Mouse (Mus musculus) cerebellum, adult 18-20 months (tissue): ENCODE data around the gene Myoz2.
A peak's percentile ranks its signal among the peaks of the same experiment; 100 is the strongest.

Experiments
- DNase-seq, 2 experiments: peaks; one replicate each; pipeline ENCODE4 v3.0.0; 2021

Myoz2 gene

GRCm38 (mm10) chr3:123001053-123001452, 33.8 kb downstream of the Myoz2 start:
- no peak for DNase-seq

- DNase-seq, result no peak
Measured at GRCm38 (mm10) chr3:122998511-122998910, 36.3 kb downstream of the Myoz2 start.

- no peak for DNase-seq
Measured at GRCm38 (mm10) chr3:122996968-122997367, 37.8 kb downstream of the Myoz2 start.

GRCm38 (mm10) chr3:122986906-122987305, 47.9 kb downstream of the Myoz2 start:
- DNase-seq, result no peak

GRCm38 (mm10) chr3:122986386-122986785, 48.4 kb downstream of the Myoz2 start:
- no peak for DNase-seq

GRCm38 (mm10) chr3:122985183-122985944, 49.5 kb downstream of the Myoz2 start:
- peak in 1 of 2 experiments; percentile 7 for DNase-seq

- DNase-seq, result peak; percentile 92 to 98
Measured at GRCm38 (mm10) chr3:122984249-122985182, 50.3 kb downstream of the Myoz2 start, which contains the start of gene Usp53. TSS of gene Usp53 (minus strand) at chr3:122984510.

GRCm38 (mm10) chr3:122983849-122984248, 51.0 kb downstream of the Myoz2 start:
- DNase-seq, result no peak

- no peak for DNase-seq
Measured at GRCm38 (mm10) chr3:122975964-122976363, 58.9 kb downstream of the Myoz2 start.

GRCm38 (mm10) chr3:122975363-122975762, 59.5 kb downstream of the Myoz2 start:
- no peak for DNase-seq

GRCm38 (mm10) chr3:122974833-122975232, 60.0 kb downstream of the Myoz2 start:
- no peak for DNase-seq

GRCm38 (mm10) chr3:122972126-122972822, 62.5 kb downstream of the Myoz2 start:
- no peak for DNase-seq

- no peak for DNase-seq
Measured at GRCm38 (mm10) chr3:122968391-122968790, 66.4 kb downstream of the Myoz2 start.

GRCm38 (mm10) chr3:122964301-122964700, 70.5 kb downstream of the Myoz2 start:
- DNase-seq, result no peak
